Mouse (Mus musculus): Measurements from ENCODE around the gene Gm37240. TPM values are rescaled to one million over a fixed set of nuclear protein-coding genes. Genes with fewer than 3 reads are reported as not detected.

Gm37240 gene
- total RNA-seq, 2 experiments from 2014 or later, result 0.66 to 1.3 TPM

DNA sequence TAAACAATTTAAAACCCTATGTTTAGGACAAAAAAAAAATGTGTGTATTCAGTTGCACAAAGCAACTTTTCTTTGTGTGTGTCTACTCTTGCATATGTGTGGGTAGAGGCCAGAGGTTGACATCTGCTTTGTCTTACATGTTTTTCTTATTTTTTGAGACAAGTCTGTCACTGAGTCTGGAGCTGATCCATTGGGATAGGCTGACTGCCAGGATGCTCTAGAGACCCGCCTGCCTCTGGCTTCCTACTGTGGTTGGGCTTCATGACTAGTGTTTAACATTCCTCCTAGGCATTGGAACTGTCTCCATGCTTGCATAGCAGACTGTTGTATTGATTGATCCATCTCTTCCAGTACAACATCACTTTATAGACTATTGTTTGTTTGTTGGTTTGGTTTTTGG lies 1058.0 kb downstream of the Gm37240 start:
- DNase-seq (ENCODE audit: low spot score in 2 of 2), result no peak
- intact Hi-C loops (cut with DNase I), result no loop called here

DNA sequence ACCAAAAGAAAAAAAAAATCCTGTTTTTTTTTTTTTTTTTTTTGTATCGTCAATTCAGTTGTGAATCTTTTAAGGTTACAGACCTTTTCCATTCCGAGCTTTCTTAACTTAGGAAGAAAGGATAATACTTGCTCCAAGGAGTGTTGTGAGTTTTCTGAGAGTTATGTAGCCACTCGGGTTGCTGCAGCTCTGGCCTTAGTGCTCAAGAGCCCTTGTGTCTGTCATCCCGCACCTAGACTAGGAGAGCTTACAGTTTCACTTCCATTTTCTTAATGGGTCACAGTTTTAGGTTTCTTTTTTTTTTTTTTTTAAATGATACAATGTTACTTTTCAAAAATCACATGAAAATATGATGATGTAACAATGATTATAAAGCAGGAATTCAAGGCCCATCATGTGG lies 1059.7 kb downstream of the Gm37240 start:
- intact Hi-C loops (cut with DNase I), result no loop called here
- DNase-seq (ENCODE audit: low spot score in 2 of 2), result no peak

DNA sequence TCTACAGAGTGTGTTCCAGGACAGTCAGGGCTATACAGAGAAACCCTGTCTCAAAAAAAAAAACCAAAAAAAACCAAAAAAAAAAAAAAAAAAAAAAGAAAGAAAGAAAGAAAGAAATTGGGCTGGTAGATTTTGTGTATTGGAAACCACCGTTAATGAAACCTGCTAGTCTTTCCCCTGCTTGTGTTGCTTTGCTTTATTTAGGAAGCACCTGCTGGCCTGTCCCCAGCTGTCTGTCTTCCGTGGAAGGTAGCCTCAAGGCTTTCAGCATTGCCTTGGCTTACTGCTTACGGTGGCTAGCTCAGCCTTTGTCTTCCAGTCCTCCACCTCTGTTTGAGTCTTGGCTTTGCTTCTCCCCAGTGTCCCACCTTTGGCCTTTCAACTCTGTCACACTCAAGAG lies 1060.4 kb downstream of the Gm37240 start:
- DNase-seq (ENCODE audit: low spot score in 2 of 2), result no peak
- intact Hi-C loops (cut with DNase I), result no loop called here

DNA sequence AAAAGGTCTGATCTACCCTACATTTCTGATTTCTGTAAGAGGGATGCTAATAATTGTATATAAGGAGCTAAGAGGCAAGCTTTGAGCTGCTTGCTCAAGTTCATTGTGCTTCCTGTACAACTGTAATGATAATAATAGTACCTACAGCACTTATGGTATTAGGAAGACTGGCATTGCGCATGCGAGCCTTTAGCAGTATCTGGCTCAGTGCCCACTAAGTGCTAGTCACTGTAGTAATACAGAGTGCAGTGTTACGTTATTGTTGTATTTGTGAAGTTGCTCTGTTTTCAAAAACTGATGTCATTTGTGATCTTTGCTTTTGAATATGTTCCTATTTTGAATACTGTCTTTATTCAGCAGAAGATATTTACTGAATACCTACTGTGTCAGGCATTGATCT lies 1060.9 kb downstream of the Gm37240 start:
- DNase-seq (ENCODE audit: low spot score in 2 of 2), result no peak
- intact Hi-C loops (cut with DNase I), result no loop called here

DNA sequence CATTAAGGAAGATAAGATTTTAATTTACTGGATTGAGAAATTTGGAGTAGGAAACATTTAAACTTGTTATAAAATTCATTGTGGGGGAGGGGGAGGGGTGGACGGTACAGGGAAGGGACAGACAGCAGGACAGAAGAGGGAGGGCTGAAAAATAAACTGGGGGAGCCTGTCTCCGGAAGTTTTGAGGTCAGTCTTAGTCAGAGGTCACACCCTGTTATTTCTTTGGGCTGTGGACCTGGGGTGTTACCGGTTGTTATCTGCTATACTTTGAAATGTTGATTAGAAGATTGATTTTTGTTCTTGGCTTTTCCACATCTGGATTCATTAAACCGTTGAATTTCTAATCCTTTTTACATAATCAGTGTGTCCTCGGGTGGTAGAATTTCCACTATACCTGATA lies 1061.3 kb downstream of the Gm37240 start:
- intact Hi-C loops (cut with DNase I), result no loop called here

DNA sequence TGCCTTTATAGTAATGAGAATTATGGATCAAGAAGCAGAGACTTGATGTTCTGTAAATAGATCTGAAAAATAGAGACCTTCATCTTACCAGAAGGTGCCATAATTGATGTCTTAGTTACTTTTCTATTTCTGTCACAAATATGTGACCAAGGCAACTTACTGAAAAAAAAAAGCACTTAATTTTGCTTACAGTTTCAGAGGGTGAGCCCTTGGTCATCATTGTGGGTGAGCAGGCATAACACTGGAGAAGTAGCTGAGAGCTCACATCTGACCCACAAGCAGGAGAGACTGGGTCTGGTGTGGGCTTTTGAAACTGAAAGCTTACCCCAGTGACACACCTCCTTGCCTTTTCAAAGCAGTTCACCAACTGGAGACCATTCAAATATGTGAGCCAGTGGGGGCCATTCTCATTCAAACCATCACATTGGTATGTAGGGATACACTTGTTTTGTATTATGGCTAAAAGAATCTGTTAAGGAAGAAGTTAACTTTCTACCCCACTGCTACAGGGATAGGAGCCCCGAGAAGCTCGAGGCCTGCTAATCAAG lies 1066.6 kb downstream of the Gm37240 start:
- intact Hi-C loops (cut with DNase I), result loop anchor here (5.0 kb wide), 1 partner anchor 662 kb away; no protein-coding TSS in a partner anchor
- no peak for DNase-seq (ENCODE audit: low spot score in 2 of 2)

More for the DNA sequence above, 1061.3 kb downstream of the Gm37240 start:
- DNase-seq (ENCODE audit: low spot score in 2 of 2), result no peak

DNA sequence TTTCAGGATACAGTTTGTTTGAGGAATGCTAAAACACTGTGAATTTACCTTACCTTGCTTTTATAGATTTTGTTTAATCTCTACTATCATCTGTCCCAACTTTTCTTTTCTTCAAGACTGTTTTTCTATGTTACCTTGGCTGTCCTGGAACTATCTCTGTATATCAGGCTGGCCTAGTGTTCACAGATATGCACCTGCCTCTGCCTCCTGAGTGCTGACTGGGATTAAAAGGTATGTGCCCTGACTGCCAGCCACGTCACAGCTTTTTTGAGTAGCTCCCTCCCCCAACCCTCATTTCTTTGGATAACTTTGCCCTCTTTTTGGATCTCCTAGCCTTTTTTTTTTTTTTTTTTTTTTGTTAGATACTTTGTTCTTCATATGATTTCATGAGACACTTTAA lies 1070.4 kb downstream of the Gm37240 start:
- intact Hi-C loops (cut with DNase I), result loop anchor here (10.0 kb wide), 1 partner anchor 122 kb away; no protein-coding TSS in a partner anchor
- DNase-seq (ENCODE audit: low spot score in 2 of 2), result no peak

DNA sequence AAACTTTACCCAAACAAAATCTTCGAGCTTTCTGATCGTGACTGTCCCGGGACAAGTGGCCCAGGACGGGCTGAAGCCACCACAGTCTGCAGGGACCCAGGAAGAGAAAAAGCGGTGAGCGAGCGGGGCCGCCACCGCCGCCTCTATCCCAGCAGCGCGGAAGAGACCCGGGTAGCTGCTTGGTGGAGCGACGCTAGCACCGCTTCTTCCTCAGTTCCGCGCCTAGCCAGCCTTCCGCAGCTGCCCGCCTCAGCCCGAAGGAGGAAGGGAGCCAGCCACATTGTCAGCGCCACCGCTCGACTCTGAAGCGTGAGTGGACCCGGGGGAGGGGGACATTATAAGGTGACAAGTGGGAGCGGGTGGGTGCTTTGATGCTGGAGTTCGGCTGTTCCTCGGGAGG lies 1071.9 kb downstream of the Gm37240 start:
- intact Hi-C loops (cut with DNase I), result loop anchor here (10.0 kb wide), 1 partner anchor 121 kb away; no protein-coding TSS in a partner anchor
- peak; percentile 41 to 44 for DNase-seq (ENCODE audit: low spot score in 2 of 2)

DNA sequence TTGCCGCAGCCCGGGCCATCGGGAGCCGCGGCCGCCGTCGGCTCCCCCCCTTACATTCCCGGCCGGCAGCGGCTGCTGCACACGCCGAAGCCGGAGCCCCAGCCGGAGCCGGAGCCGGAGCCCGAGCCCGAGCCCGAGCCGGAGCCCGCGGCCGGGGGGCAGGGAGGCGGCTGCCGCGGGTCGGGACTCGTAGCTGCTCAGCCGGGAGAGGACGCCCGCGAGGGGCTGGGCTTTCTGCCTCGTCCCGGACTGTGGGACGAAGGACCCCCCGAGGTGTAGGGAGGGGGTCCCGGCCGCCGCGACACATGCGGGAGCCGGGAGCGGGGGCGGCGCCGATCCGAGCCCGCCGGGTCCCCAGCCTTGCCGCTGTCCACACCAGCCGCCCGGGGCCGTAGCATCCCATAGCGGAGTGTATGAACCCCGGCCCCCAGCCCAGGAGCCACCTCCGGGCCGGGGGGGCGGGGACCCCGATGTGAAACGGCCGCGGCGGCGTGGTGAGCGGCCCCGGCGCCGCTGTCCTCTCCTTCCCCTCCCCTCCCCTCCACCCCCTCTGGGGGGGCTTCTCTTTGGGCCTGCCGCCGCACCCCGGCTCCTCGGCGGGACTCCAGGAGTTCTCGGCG lies 1072.4 kb downstream of the Gm37240 start, which contains the start of gene Fbxw7:
Gene Fbxw7 (plus strand): TSS at position 507 of the 620 bp plus-strand sequence.
- intact Hi-C loops (cut with DNase I), result loop anchor here (10.0 kb wide), 1 partner anchor 120 kb away; no protein-coding TSS in a partner anchor

DNA sequence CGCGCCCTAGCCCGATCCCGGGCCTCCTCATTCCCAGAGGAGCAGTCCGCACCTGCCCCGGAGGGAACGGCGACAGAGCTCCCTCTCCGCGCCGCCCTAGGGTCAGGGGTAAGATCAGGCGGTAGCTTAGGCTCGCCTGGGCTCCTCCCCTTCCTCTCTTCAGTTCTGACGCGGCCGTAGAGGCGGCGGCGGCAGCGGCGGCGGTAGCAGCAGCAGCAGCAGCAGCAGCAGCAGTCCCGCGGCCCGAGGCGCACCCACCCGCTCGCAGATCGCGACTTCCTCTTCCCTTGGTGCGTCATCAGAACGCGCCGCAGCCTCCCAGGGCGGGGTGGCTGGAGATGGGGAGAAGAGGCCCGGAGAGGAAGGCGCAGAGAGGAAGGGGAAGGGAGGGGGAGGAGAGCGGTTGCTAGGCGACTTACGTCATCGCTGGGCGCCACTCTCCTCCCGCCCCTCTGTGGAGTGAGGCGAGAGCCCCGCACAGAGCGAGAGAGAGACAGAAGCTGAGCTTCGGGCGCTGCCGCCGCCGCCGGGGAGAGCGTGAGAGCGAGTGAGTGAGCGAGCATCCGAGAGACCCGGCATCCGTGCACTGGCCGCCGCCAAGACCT lies 1073.1 kb downstream of the Gm37240 start:
- peak; percentile 100 for DNase-seq (ENCODE audit: low spot score in 2 of 2)
- intact Hi-C loops (cut with DNase I), result loop anchor here (10.0 kb wide), 1 partner anchor 119 kb away; no protein-coding TSS in a partner anchor

More for the DNA sequence above, 1072.4 kb downstream of the Gm37240 start, which contains the start of gene Fbxw7:
- no peak for DNase-seq (ENCODE audit: low spot score in 2 of 2)

DNA sequence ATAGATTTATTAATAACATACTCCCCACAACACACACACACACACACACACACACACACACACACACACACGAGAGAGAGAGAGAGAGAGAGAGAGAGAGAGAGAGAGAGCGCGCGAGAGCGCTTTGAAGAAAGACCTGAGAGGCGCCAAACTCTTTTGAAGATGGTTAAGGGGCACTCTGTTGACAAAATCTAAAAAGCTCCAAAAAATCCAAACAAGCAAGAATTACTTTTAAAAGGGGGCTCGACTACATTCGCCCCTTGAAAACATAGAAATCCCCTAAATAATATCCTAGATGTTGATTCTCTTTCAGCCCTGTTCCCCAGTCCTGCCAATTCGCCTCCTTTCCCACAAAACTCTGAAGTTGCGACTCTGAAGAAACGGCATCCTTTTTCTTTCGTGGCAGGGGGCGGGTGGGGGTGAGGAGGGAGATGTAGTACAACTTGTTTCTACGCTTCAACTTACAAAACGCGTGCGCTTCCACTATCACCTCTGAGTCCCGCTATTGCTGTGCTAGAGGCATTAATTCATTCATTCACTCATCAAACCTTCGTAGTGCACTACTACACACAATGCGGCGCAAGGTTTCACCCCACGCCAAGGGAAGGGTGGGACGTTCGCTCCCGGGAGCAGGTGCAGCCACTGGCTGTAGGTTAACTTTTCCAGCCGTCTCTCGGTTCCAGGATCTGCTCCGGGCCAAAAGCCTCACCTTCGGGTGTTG lies 1073.7 kb downstream of the Gm37240 start:
- no peak for DNase-seq (ENCODE audit: low spot score in 2 of 2)
- intact Hi-C loops (cut with DNase I), result loop anchor here (10.0 kb wide), 1 partner anchor 119 kb away; no protein-coding TSS in a partner anchor

DNA sequence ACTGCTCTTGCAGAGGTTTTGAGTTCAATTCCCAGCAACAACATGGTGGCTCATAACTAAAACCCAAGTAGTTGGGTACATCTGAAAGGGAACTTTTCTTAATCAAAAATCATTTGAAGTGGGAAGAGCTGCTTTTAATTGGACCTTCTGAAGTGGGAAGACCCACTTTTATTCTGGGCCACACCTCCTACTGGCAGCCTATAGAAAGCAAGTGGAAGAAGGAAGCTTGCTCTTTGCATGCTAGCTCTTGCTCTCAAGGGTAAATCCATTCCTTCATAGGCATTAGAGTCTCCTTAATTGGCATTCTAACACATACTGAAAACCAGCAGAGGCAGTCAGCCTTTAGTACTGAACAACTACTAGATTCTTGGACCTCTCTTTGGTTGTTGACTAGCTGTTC lies 1076.5 kb downstream of the Gm37240 start:
- DNase-seq (ENCODE audit: low spot score in 2 of 2), result no peak
- intact Hi-C loops (cut with DNase I), result loop anchor here (10.0 kb wide), 1 partner anchor 116 kb away; no protein-coding TSS in a partner anchor

DNA sequence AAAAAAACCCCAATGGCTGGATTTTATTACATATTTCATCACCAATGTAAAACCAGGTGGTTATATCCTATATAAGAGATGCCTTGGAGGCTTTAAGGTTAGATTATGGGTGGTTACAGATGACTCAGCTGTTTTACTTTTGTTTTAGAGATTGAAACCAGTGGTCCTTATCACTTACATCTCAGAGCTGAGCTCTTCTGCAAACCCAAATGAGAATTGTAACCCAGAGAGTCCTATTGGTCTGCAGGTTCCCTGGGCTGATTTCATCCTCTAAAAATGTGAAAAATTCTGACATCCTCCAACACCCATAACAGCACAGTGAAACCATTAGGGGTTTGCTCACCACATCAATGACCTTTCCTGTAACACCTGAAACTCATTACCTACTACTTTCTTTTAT lies 1078.4 kb downstream of the Gm37240 start:
- no peak for DNase-seq (ENCODE audit: low spot score in 2 of 2)
- intact Hi-C loops (cut with DNase I), result no loop called here

DNA sequence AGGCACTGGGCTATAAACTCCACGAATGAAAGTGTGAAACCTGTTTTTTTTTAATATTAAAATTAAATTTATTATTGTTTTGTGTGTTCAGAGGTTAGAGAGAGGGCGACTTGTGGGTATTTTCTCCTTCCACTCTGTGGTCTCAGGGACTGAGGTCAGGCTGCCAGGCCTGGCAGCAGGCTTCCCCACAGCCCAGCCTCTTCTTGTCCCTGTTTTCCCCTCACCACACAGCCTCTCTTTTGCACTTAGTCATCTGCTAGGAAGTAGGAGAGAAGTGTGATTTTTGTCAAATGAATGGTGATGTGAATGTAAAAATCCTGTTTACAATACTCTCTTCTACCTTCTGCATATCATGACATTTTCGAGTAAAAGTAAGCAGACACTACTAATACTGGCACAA lies 1079.5 kb downstream of the Gm37240 start:
- no peak for DNase-seq (ENCODE audit: low spot score in 2 of 2)
- intact Hi-C loops (cut with DNase I), result no loop called here

DNA sequence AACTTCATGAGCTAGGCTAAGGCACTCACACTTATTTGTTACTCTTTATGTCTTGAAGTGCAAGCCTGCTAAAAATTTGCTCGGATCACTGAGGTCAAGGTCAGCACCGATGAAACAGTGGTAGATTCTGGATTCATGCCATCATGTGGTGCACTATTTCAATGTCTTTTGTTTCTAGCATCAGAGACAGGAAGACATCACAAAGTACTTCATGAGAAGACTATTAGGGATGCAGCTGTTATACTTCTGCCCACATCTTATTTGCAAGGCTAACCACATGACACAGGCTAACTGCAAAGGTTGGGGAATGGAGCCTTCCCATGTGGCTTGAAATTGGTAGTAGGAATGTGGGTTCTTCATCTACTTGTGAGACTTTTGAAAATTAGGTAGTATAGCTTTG lies 1081.1 kb downstream of the Gm37240 start:
- intact Hi-C loops (cut with DNase I), result no loop called here
- DNase-seq (ENCODE audit: low spot score in 2 of 2), result no peak

DNA sequence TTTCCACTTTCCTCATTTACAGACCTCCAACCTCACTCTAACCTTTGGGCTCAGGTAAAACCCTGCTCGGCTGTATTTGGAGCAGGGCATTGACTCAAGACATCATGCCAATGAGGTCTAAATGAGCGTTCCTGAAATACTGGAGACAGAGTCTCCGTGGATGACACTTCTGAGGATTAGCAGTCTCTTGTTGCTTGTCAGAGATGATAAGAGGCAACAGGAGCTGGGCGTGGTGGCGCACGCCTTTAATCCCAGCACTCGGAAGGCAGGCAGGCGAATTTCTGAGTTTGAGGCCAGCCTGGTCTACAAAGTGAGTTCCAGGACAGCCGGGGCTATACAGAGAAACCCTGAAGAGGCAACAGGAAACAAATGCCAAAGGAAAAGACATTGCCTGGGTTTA lies 1083.3 kb downstream of the Gm37240 start:
- intact Hi-C loops (cut with DNase I), result no loop called here
- no peak for DNase-seq (ENCODE audit: low spot score in 2 of 2)

DNA sequence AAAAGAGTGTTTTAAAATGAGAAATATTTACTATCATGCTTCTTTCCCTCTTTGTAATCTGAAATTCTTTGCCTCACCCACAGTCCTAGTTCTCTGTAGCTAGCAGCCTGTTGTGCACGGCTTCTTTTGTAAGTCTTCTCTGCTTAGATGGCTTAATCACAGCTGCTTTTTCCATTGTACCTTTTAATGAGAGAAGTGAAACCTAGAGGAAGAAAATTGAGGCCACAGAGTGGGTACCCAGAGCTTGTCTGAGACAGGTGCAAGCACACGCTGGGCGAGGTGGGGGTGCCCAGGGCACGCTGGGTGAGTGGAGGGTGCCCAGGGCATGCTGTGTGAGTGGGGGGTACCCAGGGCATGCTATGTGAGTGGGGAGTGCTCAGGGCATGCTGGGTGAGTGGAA lies 1099.4 kb downstream of the Gm37240 start:
- no peak for DNase-seq (ENCODE audit: low spot score in 2 of 2)
- intact Hi-C loops (cut with DNase I), result no loop called here

DNA sequence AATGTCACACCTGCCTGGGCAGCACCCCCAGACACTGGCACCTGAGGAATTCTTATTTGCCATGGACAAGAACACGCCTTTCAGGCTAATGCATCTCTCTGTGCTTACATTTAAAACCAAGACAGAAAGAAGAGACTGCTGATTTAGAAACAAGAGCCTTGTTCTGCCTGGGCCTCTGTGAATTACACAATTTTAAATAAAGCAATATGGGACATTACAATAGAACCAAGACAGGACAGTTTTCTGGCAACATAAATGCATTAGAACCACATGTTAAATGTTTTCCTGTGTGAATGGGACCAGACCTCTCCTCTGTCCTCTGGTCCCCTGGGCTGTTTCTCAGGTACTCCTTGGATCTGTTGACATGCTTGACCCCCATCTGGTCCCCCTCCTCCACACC lies 1111.2 kb downstream of the Gm37240 start:
- intact Hi-C loops (cut with DNase I), result no loop called here
- DNase-seq (ENCODE audit: low spot score in 2 of 2), result no peak

DNA sequence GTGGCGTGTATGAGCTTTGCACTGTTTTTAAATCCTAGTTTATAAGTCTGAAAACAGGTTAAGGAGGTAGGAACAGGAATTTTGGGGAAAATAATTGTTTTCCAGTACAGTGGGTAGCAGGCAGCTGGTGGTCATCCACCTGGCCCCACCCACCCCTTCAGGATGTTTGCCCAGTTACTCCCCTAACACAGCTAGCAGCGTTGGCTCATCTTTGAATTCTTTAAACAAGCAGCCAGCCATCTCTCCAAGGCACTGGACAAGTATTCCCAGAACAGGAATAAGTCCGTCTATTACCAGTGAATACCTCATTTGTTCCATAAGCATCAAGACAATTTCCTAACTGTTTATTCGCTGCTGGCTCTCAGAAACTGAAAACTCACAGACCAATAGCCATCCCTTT lies 1111.7 kb downstream of the Gm37240 start:
- intact Hi-C loops (cut with DNase I), result no loop called here
- DNase-seq (ENCODE audit: low spot score in 2 of 2), result no peak

DNA sequence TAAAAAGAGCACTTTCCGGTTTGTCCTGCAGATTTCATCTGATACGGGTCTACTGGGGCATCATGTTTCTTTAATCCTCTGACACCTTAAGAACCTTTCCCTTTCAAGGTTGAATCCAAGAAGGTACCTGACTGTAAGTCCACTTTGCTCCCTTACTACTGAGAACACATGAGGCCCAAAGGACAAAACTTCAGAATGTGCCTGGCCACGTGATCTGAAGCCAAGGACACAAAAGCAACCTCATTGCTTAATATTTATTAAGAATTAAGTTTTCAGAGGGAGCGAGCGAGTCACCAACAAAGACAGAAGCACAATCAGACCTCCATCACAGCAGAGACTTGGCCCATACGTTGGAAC lies 1112.3 kb downstream of the Gm37240 start:
- no peak for DNase-seq (ENCODE audit: low spot score in 2 of 2)
- intact Hi-C loops (cut with DNase I), result no loop called here

Measured in left cerebral cortex, postnatal 36 days (tissue).